18 mouse cellular contexts compared by ENCODE assay signal in genomic region chr3:55315827-55316226, GRCm38 (mm10).
DNase-seq lines count a peak whose midpoint lies in the region; ATAC-seq and TF ChIP-seq lines count a peak whose summit lies in the region.
"Had no signal": no experiment of that assay in that cellular context is flagged by ENCODE, and none has a peak within 500 bp of the region (broad histone marks: within the 10 kb centered on the region; RNA-seq: fewer than 3 reads in every experiment).

No protein-coding gene starts in this region.

- H3K27ac ChIP-seq in layer of hippocampus, adult 2 months, result peak overlapping the region; percentile 59; the same call in 1 of the 2 replicates
- no peak overlapping the region for H3K27ac ChIP-seq in midbrain, embryonic 14.5 days (replicated peaks; ENCODE audit: low read depth, low read length)
- H3K27ac ChIP-seq: gastrocnemius, adult 2 months; heart, embryonic 15.5 days; neural tube, embryonic 13.5 days had no signal

- no peak overlapping the region for H3K9ac ChIP-seq in midbrain, embryonic 14.5 days (replicated peaks; ENCODE audit: low read length)
- H3K9ac ChIP-seq: heart, embryonic 15.5 days; neural tube, embryonic 13.5 days had no signal

- WGBS in midbrain, embryonic 14.5 days, result 84% methylated on average over 8 of the region's 8 CpGs

- H3K4me1 ChIP-seq in midbrain, embryonic 14.5 days (ENCODE audit: control insufficient read depth, insufficient read depth, low read length), result no peaks in the 10 kb centered on the region
- H3K4me1 ChIP-seq: heart, embryonic 15.5 days; neural tube, embryonic 13.5 days had no signal

- no peaks in the 10 kb centered on the region for H3K36me3 ChIP-seq in midbrain, embryonic 14.5 days (ENCODE audit: control insufficient read depth, insufficient read depth, low read length)
- H3K36me3 ChIP-seq: heart, embryonic 15.5 days had no signal

- no peaks in the 10 kb centered on the region for H3K27me3 ChIP-seq in midbrain, embryonic 14.5 days (ENCODE audit: control insufficient read depth, insufficient read depth, low read length)
- H3K27me3 ChIP-seq: heart, embryonic 15.5 days; neural tube, embryonic 13.5 days had no signal

- TF ChIP-seq CTCF in layer of hippocampus, adult 2 months (conservative IDR thresholded peaks at IDR 0.05), result no peak

- H3K4me2 ChIP-seq in midbrain, embryonic 14.5 days (ENCODE audit: low read length), result no peak overlapping the region
- H3K4me2 ChIP-seq: heart, embryonic 15.5 days; midbrain, embryonic 11.5 days; neural tube, embryonic 13.5 days had no signal

- H3K4me3 ChIP-seq in layer of hippocampus, adult 2 months, result no peak overlapping the region
- H3K4me3 ChIP-seq in midbrain, embryonic 14.5 days (replicated peaks; ENCODE audit: low read depth, low read length), result no peak overlapping the region
- H3K4me3 ChIP-seq: gastrocnemius, adult 2 months; heart, embryonic 15.5 days; neural tube, embryonic 13.5 days had no signal

- no peak for ATAC-seq in midbrain, embryonic 14.5 days (ENCODE audit: low FRiP score, low TSS enrichment)

- H3K9me3 ChIP-seq in midbrain, embryonic 14.5 days (ENCODE audit: control insufficient read depth, low read length), result no peaks in the 10 kb centered on the region
- H3K9me3 ChIP-seq: heart, embryonic 15.5 days; neural tube, embryonic 13.5 days had no signal

- DNase-seq in layer of hippocampus, adult 2 months (ENCODE audit: low spot score in 2 of 2), result no peak
- no peak for DNase-seq in layer of hippocampus, postnatal 10 days (ENCODE audit: low spot score in 2 of 2)
- peak; percentile 64 to 87 for DNase-seq in frontal cortex, postnatal 36 days (ENCODE audit: low spot score in 2 of 2)
- DNase-seq in right cerebral cortex, adult 18-20 months, result peak; percentile 81
- DNase-seq in midbrain, embryonic 14.5 days, result no peak
- DNase-seq in adipocyte (ENCODE audit: low spot score), result no peak
- DNase-seq in cerebellum, postnatal 4 days (ENCODE audit: low spot score in 2 of 2), result no peak
- DNase-seq: cerebellum, postnatal 10 days; gastrocnemius, adult 2 months; heart, adult 18-20 months; kidney, adult 2 months; kidney, postnatal 36 days; lung, adult 18-20 months; lung, postnatal 36 days; thymus, adult 18-20 months had no signal

Comparison
In these comparisons a context has a peak if more than half of its experiments do, and no peak if none do; other contexts are left out.
1. DNase-seq: peak in frontal cortex, postnatal 36 days (2 of 2) and right cerebral cortex, adult 18-20 months (single experiment); none in layer of hippocampus, adult 2 months (0 of 2), layer of hippocampus, postnatal 10 days (0 of 2), midbrain, embryonic 14.5 days (single experiment), adipocyte (single experiment) and cerebellum, postnatal 4 days (0 of 2).